Mouse (Mus musculus): ENCODE results near the gene Lrrk1. TPM values are rescaled to one million over a fixed set of nuclear protein-coding genes. Genes with fewer than 3 reads are reported as not detected.
"Not testable (repeated sequence)": the region's sequence is repeated elsewhere in the genome, so short reads cannot be mapped to it uniquely, and the experiment has no call there.

The Lrrk1 gene
- total RNA-seq, 2 experiments from 2014 or later: 3.8 to 4.2 TPM

DNA sequence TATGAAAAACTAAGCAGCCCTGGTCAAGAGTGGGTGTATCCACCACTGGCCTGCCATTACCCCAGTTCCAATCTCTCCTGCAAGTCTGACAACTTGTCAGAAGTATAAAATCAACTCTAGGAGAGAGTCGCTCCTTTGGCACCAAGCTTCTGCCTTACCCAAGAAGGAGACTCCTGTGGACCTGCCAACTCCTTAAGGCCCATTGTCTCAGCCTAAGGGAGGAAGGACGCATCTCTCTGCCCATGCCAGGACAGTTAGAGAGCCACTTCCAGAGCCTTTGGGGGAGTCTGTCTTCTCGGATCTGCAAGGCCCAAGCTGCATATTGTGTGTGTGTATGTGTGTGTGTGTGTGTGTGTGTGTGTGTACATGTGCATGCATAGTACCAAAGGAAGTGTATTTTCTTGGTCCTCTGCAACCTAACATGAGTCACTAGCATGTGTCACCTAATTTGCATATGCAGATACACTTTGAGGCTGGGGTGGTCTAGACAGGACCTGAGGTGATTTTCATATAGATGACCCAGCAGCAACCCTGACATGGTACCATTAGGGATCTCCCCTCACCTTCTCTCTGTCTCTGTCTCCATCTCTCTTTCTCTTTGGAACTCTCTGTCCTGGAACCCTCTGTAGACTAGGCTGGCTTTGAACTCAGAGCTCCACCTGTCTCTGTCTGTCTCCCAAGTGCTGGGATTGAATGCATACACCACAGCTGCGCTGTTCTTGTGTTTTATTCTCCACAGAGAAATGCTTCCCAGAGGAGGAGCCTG is 168.9 kb downstream of the Lrrk1 start:
- DNase-seq (ENCODE audit: extremely low spot score in 1 of 2, low spot score in 2 of 2): no peak
- intact Hi-C loops (cut with DNase I): no loop called here

DNA sequence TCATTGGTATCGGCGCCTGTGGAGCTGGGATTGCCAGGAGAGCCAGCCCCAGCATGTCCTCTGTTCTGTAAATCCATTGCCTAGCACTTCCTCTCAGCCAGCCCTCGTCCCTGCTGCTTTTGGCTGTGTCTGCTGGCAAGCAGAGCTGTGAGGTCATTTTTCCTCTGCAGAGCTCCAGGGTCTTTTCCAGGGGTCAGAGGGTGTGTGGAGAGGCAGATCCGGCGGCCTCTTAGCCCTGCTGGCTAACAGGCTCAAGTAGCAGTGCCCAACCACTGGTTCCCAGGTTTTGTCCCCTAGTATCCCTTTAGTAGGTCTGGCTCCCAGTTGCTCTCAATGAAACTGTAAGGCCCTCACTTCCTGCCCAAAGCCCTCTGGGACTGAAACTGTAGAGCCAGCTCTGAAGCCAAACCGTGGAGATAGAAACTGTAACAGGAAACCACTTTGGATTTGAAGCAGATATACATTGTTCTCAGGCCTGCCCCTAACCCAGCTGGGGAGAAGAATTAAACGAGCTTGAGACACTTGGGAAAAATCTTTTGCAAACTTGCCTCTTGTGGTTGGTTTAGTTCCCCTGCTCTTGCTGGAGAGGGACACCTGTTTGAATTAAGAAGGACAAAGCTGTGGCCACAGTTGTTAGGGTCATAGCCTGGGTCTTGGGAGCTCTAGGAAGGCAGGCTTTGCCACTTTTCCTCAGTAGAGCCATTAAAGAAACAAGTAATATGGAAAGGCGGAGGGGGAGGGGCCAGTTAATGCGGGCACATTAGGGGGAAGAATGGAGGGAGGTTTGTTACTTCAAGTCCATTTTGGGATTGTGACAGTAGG is 169.7 kb downstream of the Lrrk1 start:
- DNase-seq (ENCODE audit: extremely low spot score in 1 of 2, low spot score in 2 of 2): peak in 1 of 2 experiments; percentile 62
- intact Hi-C loops (cut with DNase I): no loop called here

DNA sequence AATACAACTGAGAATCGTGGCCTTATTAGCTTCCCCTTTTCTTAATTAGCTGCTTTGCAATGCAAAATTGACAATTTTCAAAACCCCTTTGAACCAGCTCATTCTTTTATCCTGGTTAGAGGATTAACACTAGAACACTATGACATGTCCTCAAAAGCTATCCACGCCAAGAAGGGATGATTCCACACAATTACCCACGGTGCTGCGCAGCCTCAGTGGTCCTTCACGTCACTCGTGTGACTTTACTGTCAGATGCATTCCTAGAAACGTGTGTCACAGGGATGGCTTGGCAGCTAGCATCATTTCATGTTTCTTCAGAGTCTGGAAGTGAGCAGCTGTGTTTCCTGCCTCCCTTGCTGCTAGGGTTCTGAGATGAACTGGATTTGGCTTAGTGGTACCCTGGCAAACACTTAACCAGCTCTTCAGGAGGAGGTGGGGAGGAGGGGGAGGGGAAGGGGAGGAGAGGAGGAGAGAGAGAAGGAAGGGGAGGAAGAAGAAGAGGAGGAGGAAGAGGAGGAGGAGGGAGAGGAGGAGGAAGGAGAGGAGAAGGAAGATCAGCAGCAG is 170.5 kb downstream of the Lrrk1 start:
- intact Hi-C loops (cut with DNase I): no loop called here
- no peak for DNase-seq (ENCODE audit: extremely low spot score in 1 of 2, low spot score in 2 of 2)

DNA sequence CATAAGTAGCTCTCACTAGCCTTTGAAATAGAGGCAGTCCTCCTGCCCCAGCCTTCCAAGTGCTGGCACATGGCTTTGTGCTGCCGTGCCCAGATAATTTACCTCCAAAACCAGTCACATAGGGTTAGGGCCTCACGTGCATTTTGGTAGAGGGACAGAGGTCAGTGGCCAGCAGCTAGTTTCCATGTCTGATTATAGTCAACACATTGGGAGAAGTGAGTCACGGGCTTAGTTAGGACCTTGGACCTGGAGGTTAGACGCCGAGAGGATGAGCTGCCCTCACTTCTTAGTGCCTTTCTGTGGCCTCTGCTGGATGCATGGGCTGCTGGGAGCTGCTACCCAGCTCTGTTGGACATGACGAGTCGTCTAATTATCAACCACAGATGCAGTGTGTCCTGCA is 171.1 kb downstream of the Lrrk1 start:
- DNase-seq (ENCODE audit: extremely low spot score in 1 of 2, low spot score in 2 of 2): no peak
- intact Hi-C loops (cut with DNase I): no loop called here

DNA sequence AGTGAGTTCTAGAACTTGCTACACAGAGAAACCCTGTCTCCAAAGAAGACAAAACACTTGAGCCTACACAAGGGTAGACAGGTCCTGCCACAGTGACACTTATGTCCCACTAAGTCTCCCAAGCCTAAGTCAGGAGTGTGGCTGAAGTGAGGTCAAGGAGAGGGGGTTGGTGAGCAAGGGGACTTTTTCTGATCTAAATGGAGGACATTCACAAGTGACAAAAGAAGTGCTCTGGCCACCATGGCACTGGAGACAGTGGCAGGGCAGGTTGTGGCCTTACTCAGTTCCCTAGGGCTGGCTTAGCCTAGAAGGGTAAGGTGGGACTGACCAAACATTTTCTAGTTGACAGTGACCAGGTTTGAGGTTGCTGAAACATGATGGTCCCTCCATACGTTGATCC is 172.2 kb downstream of the Lrrk1 start:
- DNase-seq (ENCODE audit: extremely low spot score in 1 of 2, low spot score in 2 of 2): no peak
- intact Hi-C loops (cut with DNase I): no loop called here

DNA sequence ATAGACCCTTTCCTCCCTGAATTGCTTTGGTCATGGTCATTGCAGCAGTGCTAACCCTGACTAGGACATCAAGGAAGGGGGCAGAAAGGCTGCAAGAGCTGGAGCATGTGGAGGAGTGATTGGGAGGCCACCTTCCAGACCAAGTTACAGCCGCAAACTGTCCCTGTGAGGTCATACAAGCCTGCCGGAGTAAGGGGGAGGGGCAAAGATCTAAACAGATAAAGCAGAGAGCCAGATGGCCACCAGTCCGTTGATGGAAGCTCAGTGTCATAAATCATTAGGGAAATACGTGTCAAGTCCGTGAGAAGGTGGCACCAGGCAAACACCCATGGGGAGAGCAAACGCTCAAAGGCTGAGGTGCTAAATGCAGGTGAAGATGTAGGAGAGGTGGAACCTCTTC is 173.7 kb downstream of the Lrrk1 start:
- DNase-seq (ENCODE audit: extremely low spot score in 1 of 2, low spot score in 2 of 2): no peak
- intact Hi-C loops (cut with DNase I): no loop called here

DNA sequence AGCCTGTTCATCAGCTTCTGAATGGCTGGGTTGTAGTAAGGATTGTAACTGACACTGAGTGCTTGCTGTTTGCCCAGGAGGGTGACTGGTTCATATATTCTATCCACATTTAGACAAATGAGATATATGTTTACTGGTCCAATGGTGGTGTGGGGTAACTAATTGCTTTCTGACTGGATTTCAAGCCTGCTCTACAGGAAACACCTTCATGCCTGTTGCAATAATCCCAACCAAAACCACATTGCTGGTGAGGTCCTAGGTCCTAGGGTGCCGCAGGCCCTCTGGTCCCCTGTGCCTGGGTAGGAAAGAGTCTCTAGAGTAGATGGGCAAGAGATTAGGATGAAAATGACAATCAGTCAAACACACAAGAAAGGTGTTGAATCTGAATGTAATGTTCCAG is 175.3 kb downstream of the Lrrk1 start:
- intact Hi-C loops (cut with DNase I): no loop called here
- no peak for DNase-seq (ENCODE audit: extremely low spot score in 1 of 2, low spot score in 2 of 2)

DNA sequence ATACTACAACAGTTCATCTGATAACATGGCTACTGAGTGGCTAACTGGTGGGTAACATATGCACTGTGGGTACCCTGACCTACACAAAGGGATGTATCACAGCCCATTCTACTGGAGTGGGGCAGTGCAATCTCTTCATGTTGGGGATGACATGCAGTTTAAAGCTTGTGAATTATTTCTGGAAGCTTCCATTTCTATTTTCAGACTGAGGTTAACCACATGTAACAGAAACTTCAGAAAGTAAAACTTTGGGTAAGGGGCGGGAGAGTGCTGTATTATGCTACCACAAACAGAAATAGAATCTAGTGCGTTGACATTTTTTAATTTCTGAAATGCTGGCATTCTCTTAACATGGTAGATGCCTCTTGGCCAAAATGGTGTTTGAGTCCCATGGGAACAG is 178.2 kb downstream of the Lrrk1 start:
- intact Hi-C loops (cut with DNase I): no loop called here
- no peak for DNase-seq (ENCODE audit: extremely low spot score in 1 of 2, low spot score in 2 of 2)

DNA sequence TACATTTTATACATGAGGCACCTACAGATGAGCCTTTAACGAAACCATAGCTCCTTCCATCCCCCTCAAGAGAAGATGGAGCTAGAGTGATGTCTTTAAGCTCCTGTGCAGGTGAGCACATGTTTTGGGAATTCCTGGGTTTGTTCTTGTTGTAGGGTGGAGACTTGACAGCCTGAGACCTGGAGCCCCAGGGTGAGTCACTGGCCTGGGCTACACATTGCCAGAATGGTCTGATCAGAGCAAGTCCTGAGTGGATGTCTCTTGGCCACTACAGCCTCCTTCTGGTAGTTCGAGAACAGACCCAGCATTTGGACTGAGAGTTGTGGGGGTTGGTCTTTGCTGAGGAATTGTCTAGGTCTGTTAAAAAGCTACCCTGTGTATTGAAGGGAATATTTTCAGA is 186.5 kb downstream of the Lrrk1 start:
- intact Hi-C loops (cut with DNase I): no loop called here

DNA sequence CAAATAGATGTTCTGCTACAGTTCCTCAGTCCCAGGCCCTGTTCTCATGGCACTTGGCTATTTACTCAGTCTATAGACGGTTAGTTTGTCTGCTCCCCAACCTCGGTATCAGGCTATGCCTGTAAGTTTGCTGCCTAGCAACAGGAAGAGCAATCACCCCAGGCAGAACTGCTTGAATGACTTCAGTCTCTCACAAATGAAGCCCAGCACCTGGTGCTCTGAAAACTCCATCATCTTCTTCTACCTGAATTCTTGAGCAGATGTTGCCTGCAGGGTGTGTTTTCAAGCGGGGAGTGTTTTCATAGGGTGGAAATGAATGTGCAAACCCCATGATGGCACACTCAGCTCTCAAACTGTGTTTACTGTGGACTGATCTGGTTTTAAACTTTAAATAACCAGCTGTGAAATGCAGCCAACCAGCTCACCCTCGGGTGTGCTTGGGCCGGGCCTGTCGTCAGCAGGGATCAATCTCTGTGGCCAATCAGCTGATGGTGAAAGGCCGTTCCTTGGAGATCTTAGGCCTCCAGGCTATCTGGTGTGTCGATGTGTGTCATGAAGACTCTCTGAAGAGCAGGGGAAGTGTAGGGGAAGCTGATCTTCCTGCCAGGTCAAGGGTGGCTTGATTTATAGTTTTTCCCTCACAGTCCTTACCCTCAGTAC is 187.2 kb downstream of the Lrrk1 start:
- intact Hi-C loops (cut with DNase I): no loop called here
- no peak for DNase-seq (ENCODE audit: extremely low spot score in 1 of 2, low spot score in 2 of 2)

More for the DNA sequence above, 186.5 kb downstream of the Lrrk1 start:
- no peak for DNase-seq (ENCODE audit: extremely low spot score in 1 of 2, low spot score in 2 of 2)

DNA sequence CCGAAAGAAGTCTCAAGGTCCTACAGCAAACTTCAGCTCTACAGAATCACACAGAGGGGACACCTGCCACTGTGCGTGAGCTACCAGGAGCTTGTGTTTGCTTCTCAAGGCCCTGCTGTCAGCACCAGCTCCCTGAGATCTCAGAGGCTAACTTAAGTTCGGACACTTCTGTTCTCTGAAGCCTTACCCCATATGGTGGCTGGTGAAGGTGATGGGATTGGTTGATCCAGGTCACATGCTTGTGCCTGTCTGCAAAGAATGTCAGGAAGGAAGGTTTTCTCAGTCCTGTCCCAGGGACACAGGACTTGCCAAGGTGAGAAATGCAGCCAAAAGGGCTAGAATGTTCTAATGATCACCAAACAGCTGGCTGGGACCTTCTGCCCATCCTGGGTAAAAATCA is 187.8 kb downstream of the Lrrk1 start:
- no peak for DNase-seq (ENCODE audit: extremely low spot score in 1 of 2, low spot score in 2 of 2)
- intact Hi-C loops (cut with DNase I): no loop called here

DNA sequence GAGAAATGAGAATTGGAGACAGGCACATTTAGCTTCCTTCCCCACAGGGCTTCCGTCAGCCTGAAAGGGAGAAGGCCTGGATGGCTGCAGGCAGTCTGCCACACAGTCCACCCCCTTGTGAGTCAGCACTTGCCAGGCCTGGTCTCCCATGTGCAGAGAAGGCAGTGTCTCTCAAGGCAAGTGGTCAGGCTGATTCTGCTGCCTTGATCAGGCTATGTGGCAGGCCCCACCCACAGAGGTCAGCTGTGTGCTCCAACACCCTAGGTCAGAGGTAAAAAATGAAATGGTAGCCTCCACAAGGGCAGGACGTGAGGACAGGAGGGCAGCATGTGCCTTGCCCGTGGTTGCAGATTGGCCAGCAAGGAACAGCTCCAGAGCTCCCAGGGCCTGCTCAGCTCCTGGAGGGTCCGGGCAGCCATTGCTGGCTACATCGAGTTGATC is 188.7 kb downstream of the Lrrk1 start:
- peak in 1 of 2 experiments; percentile 56 for DNase-seq (ENCODE audit: extremely low spot score in 1 of 2, low spot score in 2 of 2)
- intact Hi-C loops (cut with DNase I): no loop called here

DNA sequence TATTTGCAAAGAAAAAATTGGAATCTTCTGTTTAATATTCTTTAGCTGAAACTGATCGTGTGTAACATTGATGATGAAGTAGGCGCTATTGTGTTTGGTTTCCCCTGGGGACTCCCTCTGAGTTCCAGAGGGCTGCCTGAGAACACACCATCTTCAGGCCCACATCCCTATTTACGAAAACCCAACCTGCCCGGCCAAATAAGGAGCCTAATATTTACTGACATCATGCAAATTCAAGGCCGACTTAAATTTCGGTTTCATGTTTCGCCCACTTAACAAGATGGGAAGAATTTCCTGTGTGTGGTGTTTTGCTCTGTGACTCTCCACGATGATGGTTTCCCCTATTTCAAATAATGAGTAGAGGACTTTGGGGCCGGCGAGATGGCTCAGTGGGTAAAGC is 189.7 kb downstream of the Lrrk1 start:
- intact Hi-C loops (cut with DNase I): no loop called here
- DNase-seq (ENCODE audit: extremely low spot score in 1 of 2, low spot score in 2 of 2): no peak

DNA sequence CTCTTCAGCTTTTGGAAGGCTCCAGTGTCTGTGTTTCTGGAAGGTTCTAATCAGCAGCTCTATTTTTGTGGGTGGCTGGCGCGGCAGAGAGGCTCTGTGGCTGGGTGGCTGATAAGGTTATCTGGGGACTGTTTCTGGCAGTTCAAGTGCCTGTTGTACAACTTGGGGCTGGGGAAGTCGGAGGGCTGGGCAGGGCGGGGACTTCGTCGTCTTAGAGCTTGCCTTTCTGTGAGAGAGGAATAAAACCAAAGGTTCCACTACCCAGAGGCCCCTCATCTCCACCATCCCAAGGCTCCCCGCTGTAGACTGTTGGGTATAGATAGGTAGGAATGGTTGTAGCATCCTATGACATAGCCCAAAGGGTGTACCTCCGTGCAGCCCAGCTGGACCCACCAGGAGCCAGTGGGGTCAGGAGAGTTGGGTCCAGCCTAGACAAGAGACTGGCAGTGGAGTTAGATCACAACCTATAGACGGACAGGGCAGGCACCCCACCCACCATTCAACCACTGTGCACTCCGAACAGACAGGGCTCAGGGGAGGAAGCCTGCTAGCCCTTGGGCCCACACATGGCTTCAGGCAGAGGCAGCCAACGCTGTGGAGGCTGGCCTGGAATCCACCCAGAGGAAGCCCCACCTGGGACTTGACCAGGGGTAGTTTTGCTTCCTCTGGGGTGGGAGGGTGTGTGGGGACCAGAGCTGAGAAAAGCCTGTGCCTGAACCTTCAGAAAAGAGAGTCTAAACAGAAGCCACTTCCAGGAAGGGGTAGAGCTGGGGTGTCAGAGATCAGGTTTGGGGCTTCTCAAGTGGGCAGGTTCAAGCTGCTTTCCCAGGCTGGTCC is 191.3 kb downstream of the Lrrk1 start:
- intact Hi-C loops (cut with DNase I): no loop called here
- DNase-seq (ENCODE audit: extremely low spot score in 1 of 2, low spot score in 2 of 2): no peak

DNA sequence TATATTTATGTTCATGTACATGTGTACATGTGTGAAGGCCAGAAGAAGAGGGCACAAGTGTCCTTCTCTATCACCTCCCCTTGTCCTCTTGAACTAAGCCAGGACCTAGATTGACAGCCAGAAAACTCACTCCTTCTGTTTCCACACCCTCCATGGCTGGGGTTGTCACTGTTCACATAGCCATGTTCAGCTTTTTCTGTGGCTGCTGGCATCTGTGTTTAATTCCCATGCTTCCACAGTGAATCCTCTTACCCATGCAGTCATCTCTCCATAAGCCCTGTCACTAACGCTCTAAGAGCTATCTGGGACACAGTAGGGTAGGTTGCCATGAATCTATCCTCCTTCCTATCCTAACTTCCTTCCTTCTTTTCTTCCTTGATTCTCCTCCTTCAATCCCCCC is 192.3 kb downstream of the Lrrk1 start:
- no peak for DNase-seq (ENCODE audit: extremely low spot score in 1 of 2, low spot score in 2 of 2)
- intact Hi-C loops (cut with DNase I): no loop called here

DNA sequence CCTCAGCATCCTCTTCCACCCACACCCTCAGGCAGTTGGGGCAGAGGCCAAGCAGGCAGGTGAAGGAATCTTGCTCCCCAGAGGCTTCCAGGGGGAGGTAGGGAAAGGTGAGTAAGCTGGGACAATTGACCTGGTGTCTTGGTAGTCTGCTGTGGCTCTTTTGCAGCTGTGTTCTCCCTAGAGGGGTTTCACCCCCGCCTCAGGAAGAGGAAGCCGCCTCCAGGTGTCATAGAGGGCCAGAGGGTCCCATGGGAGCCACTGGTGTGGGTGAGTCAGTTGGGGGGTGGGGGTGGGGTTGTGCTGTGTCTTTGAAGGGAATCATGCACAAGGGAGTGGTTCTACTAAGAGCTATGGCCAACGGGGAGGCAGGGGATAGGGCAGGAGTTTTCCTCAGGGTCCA is 193.6 kb downstream of the Lrrk1 start:
- intact Hi-C loops (cut with DNase I): no loop called here
- no peak for DNase-seq (ENCODE audit: extremely low spot score in 1 of 2, low spot score in 2 of 2)

DNA sequence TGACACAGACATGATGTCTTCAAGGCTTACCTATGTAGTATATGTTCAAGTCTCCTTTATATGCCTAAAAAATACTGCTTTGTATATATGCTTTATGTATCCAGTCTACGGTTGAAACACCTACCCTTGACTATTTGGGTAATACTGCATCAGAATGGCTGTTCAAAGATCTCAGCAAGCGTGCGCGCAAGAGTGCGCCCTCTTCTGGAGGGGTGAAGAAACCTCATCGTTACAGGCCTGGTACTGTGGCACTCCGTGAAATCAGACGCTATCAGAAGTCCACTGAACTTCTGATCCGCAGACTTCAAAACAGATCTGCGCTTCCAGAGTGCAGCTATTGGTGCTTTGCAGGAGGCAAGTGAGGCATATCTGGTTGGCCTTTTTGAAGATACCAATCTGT is 197.8 kb downstream of the Lrrk1 start:
- DNase-seq (ENCODE audit: extremely low spot score in 1 of 2, low spot score in 2 of 2); intact Hi-C loops (cut with DNase I): not testable (repeated sequence)

DNA sequence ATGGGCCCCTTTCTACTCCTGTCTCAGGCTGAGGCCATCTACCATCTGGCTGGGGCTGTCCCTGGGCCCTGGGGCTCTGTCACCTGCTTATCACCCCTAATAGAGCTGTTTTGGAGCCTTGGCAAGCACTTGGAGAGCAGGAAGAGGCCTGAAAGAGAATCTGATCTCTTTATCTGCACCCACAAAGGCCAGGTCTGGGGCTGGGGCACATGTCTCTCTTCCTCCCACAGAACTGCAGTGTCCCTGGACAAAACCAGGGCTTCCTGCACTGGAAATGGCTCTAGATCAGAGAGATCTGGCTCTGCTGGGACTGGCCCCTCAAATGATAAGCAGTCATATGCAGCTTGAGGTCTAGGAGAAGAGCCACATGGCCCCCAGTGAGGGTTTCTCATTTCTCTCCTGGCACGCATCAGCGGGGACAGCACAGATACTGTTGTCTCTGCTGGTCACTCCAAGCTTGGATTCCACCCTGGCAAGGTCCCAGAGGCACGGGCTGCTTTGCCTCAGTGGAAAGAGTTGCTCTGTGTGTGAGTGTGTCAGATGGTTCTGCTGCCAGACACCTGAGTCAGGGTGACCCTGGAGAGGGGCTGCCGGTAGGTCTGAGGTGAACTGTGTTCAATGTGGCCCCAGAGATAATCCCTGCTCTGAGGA is 200.4 kb downstream of the Lrrk1 start:
- DNase-seq (ENCODE audit: extremely low spot score in 1 of 2, low spot score in 2 of 2): no peak
- intact Hi-C loops (cut with DNase I): no loop called here

Data from left cerebral cortex, postnatal 10 days (tissue).